Mouse (Mus musculus) olfactory bulb, adult 2 months (tissue): Measurements from ENCODE around the gene Gm28308.

Source experiments
- CTCF ChIP-seq: fragments of 200-500 bp; IDR thresholded peaks from 2 replicates; pipeline ENCODE4 v1.5.1; 2012; ENCODE audit warnings: low read depth, mild to moderate bottlenecking, low read length, moderate library complexity; ENCODE audit not compliant: insufficient read depth
- POLR2A ChIP-seq: fragments of 200-500 bp; IDR thresholded peaks from 2 replicates; pipeline ENCODE4 v1.6.1; 2012; ENCODE audit warnings: mild to moderate bottlenecking, low read depth, low read length, moderate library complexity; ENCODE audit not compliant: insufficient read depth

GRCm38 (mm10) chr6:52221993-52222685 is 9.0 kb upstream of the Gm28308 start:
- TF ChIP-seq CTCF = no peak
- no peak for TF ChIP-seq POLR2A
